Mouse (Mus musculus): ENCODE data around the gene Ap2a1. TPM values are rescaled to one million over a fixed set of nuclear protein-coding genes. Genes with fewer than 3 reads are reported as not detected.

Gene Ap2a1
- polyA plus RNA-seq, 1 experiment from 2014 or later: 113 TPM

- under 1% methylated on average over 56 of the region's 56 CpGs for WGBS
- ATAC-seq: peak; percentile 77
- peak within 1 kb of the TSS; percentile 95 for H3K4me2 ChIP-seq (ENCODE audit: low read length)
- peaks cover 62% of the 10 kb centered on the region for H3K4me1 ChIP-seq (replicated peaks; ENCODE audit: control insufficient read depth, insufficient read depth, low read length)
- no peaks in the 10 kb centered on the region; the same call in 1 of the 2 replicates for H3K36me3 ChIP-seq (ENCODE audit: control insufficient read depth, insufficient read depth)
- peak within 1 kb of the TSS; percentile 69 for H3K9ac ChIP-seq (replicated peaks; ENCODE audit: low read depth, low read length)
- H3K9me3 ChIP-seq (ENCODE audit: control insufficient read depth, low read length): no peaks in the 10 kb centered on the region
- no peaks in the 10 kb centered on the region for H3K27me3 ChIP-seq (replicated peaks; ENCODE audit: control insufficient read depth, insufficient read depth, low read length)
- peak within 1 kb of the TSS; percentile 90 for H3K4me3 ChIP-seq (replicated peaks; ENCODE audit: low read length)
- H3K27ac ChIP-seq (ENCODE audit: low read length): peak within 1 kb of the TSS; percentile 97
Measured at GRCm38 (mm10) chr7:44892276-44892921, 36.9 kb downstream of the Ap2a1 start, which contains the start of gene Med25. Med25 (minus strand) TSS chr7:44892712.

- WGBS: 11% methylated on average over 6 of the region's 6 CpGs
- peak overlapping the region; percentile 90 for H3K4me3 ChIP-seq (replicated peaks; ENCODE audit: low read length)
- no peaks in the 10 kb centered on the region for H3K27me3 ChIP-seq (replicated peaks; ENCODE audit: control insufficient read depth, insufficient read depth, low read length)
- H3K4me2 ChIP-seq (ENCODE audit: low read length): peak overlapping the region; percentile 95
- peaks cover 54% of the 10 kb centered on the region for H3K4me1 ChIP-seq (replicated peaks; ENCODE audit: control insufficient read depth, insufficient read depth, low read length)
- peak overlapping the region; percentile 69 for H3K9ac ChIP-seq (replicated peaks; ENCODE audit: low read depth, low read length)
- H3K9me3 ChIP-seq (ENCODE audit: control insufficient read depth, low read length): no peaks in the 10 kb centered on the region
- ATAC-seq: no peak
- peak overlapping the region; percentile 97 for H3K27ac ChIP-seq (ENCODE audit: low read length)
- no peaks in the 10 kb centered on the region; the same call in 1 of the 2 replicates for H3K36me3 ChIP-seq (ENCODE audit: control insufficient read depth, insufficient read depth)
Measured at GRCm38 (mm10) chr7:44891611-44892010, 37.7 kb downstream of the Ap2a1 start.

DNA sequence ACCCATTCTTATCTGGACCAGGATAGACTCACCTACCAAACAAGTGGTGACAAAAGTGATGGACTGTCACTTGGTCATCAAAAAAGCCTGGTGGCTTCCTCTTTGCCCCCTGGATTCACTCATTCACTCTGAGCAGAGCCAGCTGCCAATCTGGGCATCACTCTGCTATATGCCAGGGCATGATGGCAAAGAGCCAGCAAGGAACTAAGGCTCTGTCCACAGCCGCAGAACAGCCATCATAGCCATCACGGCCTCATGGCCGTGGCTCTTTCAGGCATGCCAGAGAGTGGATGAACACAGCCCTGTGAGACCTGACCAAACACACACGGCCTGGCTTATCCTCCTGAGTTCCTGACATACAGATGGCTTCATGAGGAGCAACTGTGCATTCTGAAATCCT, 38.6 kb downstream of the Ap2a1 start:
- WGBS: 28% methylated on average over 4 of the region's 4 CpGs

GRCm38 (mm10) chr7:44890180-44890579, 39.1 kb downstream of the Ap2a1 start:
- Histone ChIP-seq H3K4me3 (replicated peaks; ENCODE audit: low read length) (no peak overlapping the region), H3K36me3 (ENCODE audit: control insufficient read depth, insufficient read depth) (peaks cover 3% of the 10 kb centered on the region)

More for the DNA sequence above, 38.6 kb downstream of the Ap2a1 start:
- Histone ChIP-seq H3K36me3 (ENCODE audit: control insufficient read depth, insufficient read depth) (peaks cover 2% of the 10 kb centered on the region), H3K4me1 (replicated peaks; ENCODE audit: control insufficient read depth, insufficient read depth, low read length) (peaks cover 51% of the 10 kb centered on the region), H3K9ac (replicated peaks; ENCODE audit: low read depth, low read length) (peak overlapping the region; percentile 45), H3K27ac (ENCODE audit: low read length) (no peak overlapping the region), H3K27me3 (replicated peaks; ENCODE audit: control insufficient read depth, insufficient read depth, low read length) (no peaks in the 10 kb centered on the region), H3K4me2 (ENCODE audit: low read length) (peak overlapping the region; percentile 95), H3K9me3 (ENCODE audit: control insufficient read depth, low read length) (no peaks in the 10 kb centered on the region), H3K4me3 (replicated peaks; ENCODE audit: low read length) (peak overlapping the region; percentile 90)
- ATAC-seq: no peak

DNA sequence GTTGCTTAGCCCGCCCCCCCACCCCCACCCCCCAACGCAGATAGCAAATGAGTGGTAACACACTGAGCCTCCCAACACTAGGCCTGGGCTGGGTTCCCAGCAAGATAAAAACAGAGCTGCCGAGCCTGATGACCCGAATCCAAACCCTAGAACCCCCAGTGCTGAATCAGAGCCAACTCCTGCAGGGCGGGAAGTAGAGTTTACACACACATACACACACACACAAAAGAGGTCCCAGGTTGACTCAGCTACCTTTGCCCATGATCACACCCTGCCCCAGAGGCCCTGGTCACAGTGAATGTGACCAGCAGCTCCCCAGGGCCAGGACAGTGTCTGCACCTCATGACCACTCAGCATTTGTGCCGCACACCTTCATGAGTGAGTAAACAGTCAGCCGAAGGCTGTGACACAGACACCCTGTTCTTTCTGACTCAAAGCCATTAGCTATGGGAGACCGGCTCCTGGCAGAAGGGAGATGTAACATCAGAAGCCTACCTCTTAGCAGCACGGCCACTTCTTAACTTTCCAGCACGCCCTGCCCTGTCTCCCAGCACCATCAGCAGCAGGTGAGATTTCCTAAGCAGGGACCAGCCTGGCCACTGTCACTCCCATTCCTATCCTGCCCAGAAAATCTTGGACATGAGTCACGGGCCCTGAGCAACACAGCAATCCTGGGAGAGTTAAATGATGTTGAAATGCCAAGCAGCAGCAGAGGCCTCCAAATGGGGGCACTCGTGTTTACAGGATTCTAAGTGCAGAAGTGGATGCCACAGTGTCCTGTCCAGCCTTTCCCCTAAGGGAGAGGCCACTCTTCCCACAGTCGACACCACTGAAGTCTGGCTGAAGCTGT, 40.8 kb downstream of the Ap2a1 start:
- Histone ChIP-seq H3K4me1 (replicated peaks; ENCODE audit: control insufficient read depth, insufficient read depth, low read length) (peaks cover 33% of the 10 kb centered on the region), H3K27me3 (replicated peaks; ENCODE audit: control insufficient read depth, insufficient read depth, low read length) (no peaks in the 10 kb centered on the region), H3K9ac (replicated peaks; ENCODE audit: low read depth, low read length) (no peak overlapping the region), H3K9me3 (ENCODE audit: control insufficient read depth, low read length) (no peaks in the 10 kb centered on the region), H3K36me3 (ENCODE audit: control insufficient read depth, insufficient read depth) (peaks cover 8% of the 10 kb centered on the region), H3K4me2 (ENCODE audit: low read length) (no peak overlapping the region), H3K27ac (ENCODE audit: low read length) (no peak overlapping the region), H3K4me3 (replicated peaks; ENCODE audit: low read length) (no peak overlapping the region)
- ATAC-seq: no peak
- WGBS: 82% methylated on average over 13 of the region's 13 CpGs

More at GRCm38 (mm10) chr7:44890180-44890579, 39.1 kb downstream of the Ap2a1 start:
- Histone ChIP-seq H3K4me2 (ENCODE audit: low read length) (peak overlapping the region; percentile 95), H3K27me3 (replicated peaks; ENCODE audit: control insufficient read depth, insufficient read depth, low read length) (no peaks in the 10 kb centered on the region), H3K4me1 (replicated peaks; ENCODE audit: control insufficient read depth, insufficient read depth, low read length) (peaks cover 50% of the 10 kb centered on the region), H3K27ac (ENCODE audit: low read length) (no peak overlapping the region), H3K9ac (replicated peaks; ENCODE audit: low read depth, low read length) (no peak overlapping the region), H3K9me3 (ENCODE audit: control insufficient read depth, low read length) (no peaks in the 10 kb centered on the region)
- 85% methylated on average over 6 of the region's 7 CpGs for WGBS
- no peak for ATAC-seq

- Histone ChIP-seq H3K4me1 (replicated peaks; ENCODE audit: control insufficient read depth, insufficient read depth, low read length) (peaks cover 29% of the 10 kb centered on the region), H3K9ac (replicated peaks; ENCODE audit: low read depth, low read length) (no peak overlapping the region), H3K9me3 (ENCODE audit: control insufficient read depth, low read length) (no peaks in the 10 kb centered on the region), H3K36me3 (ENCODE audit: control insufficient read depth, insufficient read depth) (peaks cover 16% of the 10 kb centered on the region), H3K27ac (ENCODE audit: low read length) (no peak overlapping the region), H3K27me3 (replicated peaks; ENCODE audit: control insufficient read depth, insufficient read depth, low read length) (no peaks in the 10 kb centered on the region), H3K4me3 (replicated peaks; ENCODE audit: low read length) (no peak overlapping the region), H3K4me2 (ENCODE audit: low read length) (no peak overlapping the region)
- ATAC-seq: no peak
- WGBS: 88% methylated on average over 7 of the region's 7 CpGs
Measured at GRCm38 (mm10) chr7:44886964-44887363, 42.3 kb downstream of the Ap2a1 start.

- 99% methylated on average over 5 of the region's 5 CpGs for WGBS
- ATAC-seq: no peak
- H3K9ac ChIP-seq (replicated peaks; ENCODE audit: low read depth, low read length): no peak overlapping the region
- no peak overlapping the region for H3K27ac ChIP-seq (ENCODE audit: low read length)
- H3K4me1 ChIP-seq (replicated peaks; ENCODE audit: control insufficient read depth, insufficient read depth, low read length): peaks cover 14% of the 10 kb centered on the region
- no peaks in the 10 kb centered on the region for H3K27me3 ChIP-seq (replicated peaks; ENCODE audit: control insufficient read depth, insufficient read depth, low read length)
- H3K4me3 ChIP-seq (replicated peaks; ENCODE audit: low read length): no peak overlapping the region
- H3K36me3 ChIP-seq (ENCODE audit: control insufficient read depth, insufficient read depth): peaks cover 22% of the 10 kb centered on the region
- H3K9me3 ChIP-seq (ENCODE audit: control insufficient read depth, low read length): no peaks in the 10 kb centered on the region
- no peak overlapping the region for H3K4me2 ChIP-seq (ENCODE audit: low read length)
Measured at GRCm38 (mm10) chr7:44884637-44885036, 44.7 kb downstream of the Ap2a1 start.

DNA sequence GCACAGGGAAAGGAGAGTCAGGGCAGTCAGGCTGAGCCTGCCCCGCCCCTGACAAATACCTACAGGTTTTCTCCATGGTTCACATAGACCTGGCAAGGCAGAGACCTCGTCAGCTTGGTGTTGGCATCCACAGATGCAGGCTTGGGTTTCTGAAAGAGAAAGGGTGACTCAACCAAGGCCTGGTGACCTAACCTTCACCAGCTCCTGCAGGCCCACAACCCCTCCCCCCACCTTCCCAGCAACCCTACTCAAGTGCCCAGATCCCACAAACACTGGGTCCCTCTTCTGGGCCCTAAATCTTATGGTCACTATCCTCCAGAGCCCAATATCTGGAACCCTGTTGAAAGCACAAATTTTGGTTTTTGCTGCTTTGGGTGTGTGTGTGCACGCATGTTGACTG, 46.3 kb downstream of the Ap2a1 start:
- H3K36me3 ChIP-seq (ENCODE audit: control insufficient read depth, insufficient read depth): peaks cover 37% of the 10 kb centered on the region
- no peak overlapping the region for H3K4me2 ChIP-seq (ENCODE audit: low read length)
- no peak overlapping the region for H3K4me3 ChIP-seq (replicated peaks; ENCODE audit: low read length)
- ATAC-seq: no peak
- H3K4me1 ChIP-seq (replicated peaks; ENCODE audit: control insufficient read depth, insufficient read depth, low read length): peaks cover 1% of the 10 kb centered on the region
- 96% methylated on average over 3 of the region's 3 CpGs for WGBS
- no peak overlapping the region for H3K27ac ChIP-seq (ENCODE audit: low read length)
- no peak overlapping the region for H3K9ac ChIP-seq (replicated peaks; ENCODE audit: low read depth, low read length)
- H3K27me3 ChIP-seq (replicated peaks; ENCODE audit: control insufficient read depth, insufficient read depth, low read length): no peaks in the 10 kb centered on the region
- H3K9me3 ChIP-seq (ENCODE audit: control insufficient read depth, low read length): no peaks in the 10 kb centered on the region

- no peaks in the 10 kb centered on the region for H3K27me3 ChIP-seq (replicated peaks; ENCODE audit: control insufficient read depth, insufficient read depth, low read length)
- peaks cover 35% of the 10 kb centered on the region for H3K36me3 ChIP-seq (ENCODE audit: control insufficient read depth, insufficient read depth)
- WGBS: 87% methylated on average over 14 of the region's 14 CpGs
- H3K9ac ChIP-seq (replicated peaks; ENCODE audit: low read depth, low read length): no peak overlapping the region
- no peak for ATAC-seq
- no peaks in the 10 kb centered on the region for H3K9me3 ChIP-seq (ENCODE audit: control insufficient read depth, low read length)
- no peaks in the 10 kb centered on the region for H3K4me1 ChIP-seq (replicated peaks; ENCODE audit: control insufficient read depth, insufficient read depth, low read length)
- no peak overlapping the region for H3K4me2 ChIP-seq (ENCODE audit: low read length)
- H3K4me3 ChIP-seq (replicated peaks; ENCODE audit: low read length): no peak overlapping the region
- no peak overlapping the region for H3K27ac ChIP-seq (ENCODE audit: low read length)
Measured at GRCm38 (mm10) chr7:44877833-44878232, 51.5 kb downstream of the Ap2a1 start.
